ENCODE assay signal across 1 mouse cellular context in the genomic region with DNA sequence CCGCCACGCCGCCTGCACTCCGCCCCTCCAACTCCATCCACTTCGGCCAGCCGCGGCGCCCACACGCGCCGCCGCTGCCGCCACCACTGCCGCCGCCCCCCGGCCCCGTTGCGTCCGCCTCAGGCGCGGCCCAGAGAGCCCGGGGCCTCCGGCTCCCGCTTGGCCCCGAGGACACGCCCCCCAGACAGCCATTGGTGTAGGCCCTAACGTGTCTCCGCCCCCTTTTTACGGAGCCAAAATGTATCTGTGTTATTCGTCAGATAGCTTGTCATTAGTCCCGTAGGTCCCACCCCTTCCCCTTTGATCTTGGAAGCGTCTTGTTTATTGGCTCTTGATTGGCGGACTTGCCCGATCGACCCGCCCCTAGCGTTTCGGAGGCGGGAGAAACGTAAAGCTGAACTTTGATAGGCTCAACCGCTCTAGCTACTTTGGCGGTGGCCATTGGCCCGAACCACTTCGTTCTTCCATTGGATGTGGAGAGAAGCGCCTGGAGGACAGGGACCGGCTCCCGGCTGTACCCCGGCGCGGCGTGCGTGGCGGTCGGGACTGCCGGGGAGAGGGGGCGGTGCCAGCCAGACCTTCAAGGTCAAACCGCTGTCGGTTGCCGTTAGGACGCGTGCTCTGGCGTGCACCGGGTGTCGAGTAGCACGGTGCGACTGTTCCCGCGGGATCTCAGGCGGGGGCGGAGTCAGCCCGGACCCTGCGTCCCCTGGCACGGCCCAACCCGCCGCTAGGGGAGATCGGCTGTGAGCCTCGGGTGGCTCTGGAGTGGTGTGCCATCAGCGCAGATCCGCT.
TF ChIP-seq lines count a peak whose summit lies in the region.

Gene Slc25a28 (minus strand): TSS at position 152 of the 795 bp plus-strand sequence.

TF ChIP-seq in MEL, 35 proteins besides CTCF, POLR2A, EP300 and RAD21 (continued from another document):
- TF ChIP-seq TCF12 (IDR thresholded peaks at IDR 0.05; ENCODE audit: low read depth, low read length) (peak; percentile 70; the same call in 1 of the 2 replicates), GABPA (IDR thresholded peaks at IDR 0.05; ENCODE audit: low read depth, low read length) (no peak), NRF1 (IDR thresholded peaks at IDR 0.05; ENCODE audit: insufficient read depth, low read depth, low read length, poor library complexity, severe bottlenecking) (peak; percentile 32; the same call in 1 of the 2 replicates), POLR2AphosphoS5 (IDR thresholded peaks at IDR 0.05; ENCODE audit: borderline replicate concordance, low read depth, low read length) (no peak), ELF1 (IDR thresholded peaks at IDR 0.05; ENCODE audit: low read depth, low read length) (peak; percentile 48), ETS1 (IDR thresholded peaks at IDR 0.05; ENCODE audit: low read depth, low read length) (peak; percentile 65; the same call in 1 of the 2 replicates), NELFE (IDR thresholded peaks at IDR 0.05; ENCODE audit: low read depth, low read length) (peak; percentile 99), ZNF384 (IDR thresholded peaks at IDR 0.05; ENCODE audit: low read depth, low read length) (no peak), ZMIZ1 (IDR thresholded peaks at IDR 0.05; ENCODE audit: low read depth, low read length) (peak; percentile 99), MAX (IDR thresholded peaks at IDR 0.05; ENCODE audit: low read length) (peak; percentile 95), RCOR1 (IDR thresholded peaks at IDR 0.05; ENCODE audit: low read depth, low read length) (peak; percentile 41; the same call in 1 of the 2 replicates), USF1 (IDR thresholded peaks at IDR 0.05; ENCODE audit: low read depth, low read length) (peak; percentile 42; the same call in 1 of the 2 replicates), TBP (IDR thresholded peaks at IDR 0.05; ENCODE audit: low read depth, low read length) (peak; percentile 87), SIN3A (IDR thresholded peaks at IDR 0.05; ENCODE audit: low read length) (peak; percentile 19; the same call in 1 of the 2 replicates), ZKSCAN1 (IDR thresholded peaks at IDR 0.05; ENCODE audit: low read depth, low read length) (no peak)
